Mouse (Mus musculus): ENCODE measurements at regions not wholly inside any gene's neighbourhood (a gene's known extent, or its start where the extent isn't known, plus 50 kb on each side); places are given as distances from the start of the nearest gene placed in this dataset.

DNA sequence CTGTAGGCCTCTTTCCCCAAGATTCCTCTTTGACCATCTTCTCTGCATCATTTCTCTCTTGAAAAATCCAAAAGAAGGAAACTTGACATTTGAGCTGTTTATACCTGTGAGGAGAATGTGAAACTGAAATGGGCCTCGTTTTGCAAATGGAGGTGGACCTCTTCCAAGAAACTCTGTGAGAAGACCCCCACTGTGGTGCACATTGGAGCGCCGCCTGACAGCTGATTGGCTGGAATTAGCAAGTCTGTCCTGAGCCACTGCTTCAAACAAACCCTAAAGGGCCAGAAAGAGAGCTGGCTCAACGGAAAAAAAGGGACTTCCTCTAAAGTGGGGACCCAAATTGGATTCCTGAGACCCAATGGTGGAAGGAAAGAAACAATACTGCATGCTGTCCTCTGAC lies 250.9 kb upstream of the Trpc7 start:
- Histone ChIP-seq H3K27ac (ENCODE audit: insufficient read depth, low read length) (no peak overlapping the region), H3K9ac (ENCODE audit: low read depth, poor library complexity, severe bottlenecking) (no peak overlapping the region), H3K36me3 (ENCODE audit: control insufficient read depth, insufficient read depth, low read length, poor library complexity, severe bottlenecking) (no peaks in the 10 kb centered on the region), H3K4me3 (ENCODE audit: low read depth, low read length) (no peak overlapping the region), H3K4me1 (ENCODE audit: control insufficient read depth, insufficient read depth, low read length) (no peaks in the 10 kb centered on the region), H3K9me3 (replicated peaks; ENCODE audit: control insufficient read depth, insufficient read depth, low read length, poor library complexity, severe bottlenecking) (no peaks in the 10 kb centered on the region), H3K27me3 (ENCODE audit: control insufficient read depth, insufficient read depth, low read length, poor library complexity, severe bottlenecking) (no peaks in the 10 kb centered on the region)
- no peak for TF ChIP-seq POLR2A (IDR thresholded peaks at IDR 0.05; ENCODE audit: insufficient read depth, low read length)
- no peak for TF ChIP-seq CTCF (IDR thresholded peaks at IDR 0.05; ENCODE audit: low read depth, low read length)
- TF ChIP-seq EP300 (IDR thresholded peaks at IDR 0.05; ENCODE audit: insufficient read depth, low read depth, low read length): no peak

DNA sequence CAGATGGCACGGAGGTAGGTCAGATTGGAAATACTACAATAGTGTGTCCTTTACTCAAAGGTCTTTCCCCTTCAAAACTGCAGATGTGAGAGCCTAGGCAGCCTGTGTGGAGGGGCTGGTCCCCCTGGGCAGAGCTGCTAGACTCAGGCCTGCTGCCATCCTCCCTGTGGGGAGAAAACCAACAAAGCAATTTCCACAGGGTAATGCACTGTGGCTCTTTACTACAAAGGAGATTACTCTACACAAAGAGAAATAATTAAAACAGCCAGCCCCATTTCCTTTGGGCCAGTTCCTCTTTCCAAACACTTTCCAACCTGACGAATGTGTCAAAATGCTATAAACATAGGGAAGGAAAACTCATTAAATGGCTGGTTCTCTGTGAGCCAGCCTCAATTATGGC lies 250.0 kb upstream of the Trpc7 start:
- TF ChIP-seq EP300 (IDR thresholded peaks at IDR 0.05; ENCODE audit: insufficient read depth, low read depth, low read length) (no peak), POLR2A (IDR thresholded peaks at IDR 0.05; ENCODE audit: insufficient read depth, low read length) (no peak), CTCF (IDR thresholded peaks at IDR 0.05; ENCODE audit: low read depth, low read length) (no peak)
- no peaks in the 10 kb centered on the region for H3K36me3 ChIP-seq (ENCODE audit: control insufficient read depth, insufficient read depth, low read length, poor library complexity, severe bottlenecking)
- H3K9me3 ChIP-seq (replicated peaks; ENCODE audit: control insufficient read depth, insufficient read depth, low read length, poor library complexity, severe bottlenecking): no peaks in the 10 kb centered on the region
- no peaks in the 10 kb centered on the region for H3K4me1 ChIP-seq (ENCODE audit: control insufficient read depth, insufficient read depth, low read length)
- H3K27me3 ChIP-seq (ENCODE audit: control insufficient read depth, insufficient read depth, low read length, poor library complexity, severe bottlenecking): no peaks in the 10 kb centered on the region
- H3K4me3 ChIP-seq (ENCODE audit: low read depth, low read length): no peak overlapping the region
- H3K9ac ChIP-seq (ENCODE audit: low read depth, poor library complexity, severe bottlenecking): no peak overlapping the region
- H3K27ac ChIP-seq (ENCODE audit: insufficient read depth, low read length): no peak overlapping the region

DNA sequence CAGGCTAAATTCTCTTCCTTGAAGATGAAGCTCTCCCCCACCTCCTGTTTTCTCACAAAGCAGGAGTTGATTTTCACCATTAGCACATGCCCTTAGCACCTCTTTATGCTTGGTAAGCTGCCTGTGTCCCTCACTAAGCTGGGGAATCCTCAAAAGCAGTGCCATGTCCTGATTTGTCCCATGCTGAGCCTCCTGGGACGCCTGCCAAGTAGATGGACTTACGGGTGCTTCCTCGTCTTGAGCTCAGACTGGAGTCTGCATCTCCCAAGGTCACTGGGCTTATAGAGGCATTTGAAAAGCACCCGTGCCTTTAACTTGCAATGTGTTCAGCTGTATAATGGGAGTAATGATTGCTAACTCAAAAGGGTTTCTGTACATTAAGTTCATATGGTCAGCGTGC lies 247.1 kb upstream of the Trpc7 start:
- no peak overlapping the region for H3K9ac ChIP-seq (ENCODE audit: low read depth, poor library complexity, severe bottlenecking)
- no peaks in the 10 kb centered on the region for H3K9me3 ChIP-seq (replicated peaks; ENCODE audit: control insufficient read depth, insufficient read depth, low read length, poor library complexity, severe bottlenecking)
- TF ChIP-seq POLR2A (IDR thresholded peaks at IDR 0.05; ENCODE audit: insufficient read depth, low read length) (no peak), CTCF (IDR thresholded peaks at IDR 0.05; ENCODE audit: low read depth, low read length) (no peak), EP300 (IDR thresholded peaks at IDR 0.05; ENCODE audit: insufficient read depth, low read depth, low read length) (no peak)
- H3K4me1 ChIP-seq (ENCODE audit: control insufficient read depth, insufficient read depth, low read length): no peaks in the 10 kb centered on the region
- H3K4me3 ChIP-seq (ENCODE audit: low read depth, low read length): no peak overlapping the region
- H3K27me3 ChIP-seq (ENCODE audit: control insufficient read depth, insufficient read depth, low read length, poor library complexity, severe bottlenecking): no peaks in the 10 kb centered on the region
- H3K36me3 ChIP-seq (ENCODE audit: control insufficient read depth, insufficient read depth, low read length, poor library complexity, severe bottlenecking): no peaks in the 10 kb centered on the region
- H3K27ac ChIP-seq (ENCODE audit: insufficient read depth, low read length): no peak overlapping the region

DNA sequence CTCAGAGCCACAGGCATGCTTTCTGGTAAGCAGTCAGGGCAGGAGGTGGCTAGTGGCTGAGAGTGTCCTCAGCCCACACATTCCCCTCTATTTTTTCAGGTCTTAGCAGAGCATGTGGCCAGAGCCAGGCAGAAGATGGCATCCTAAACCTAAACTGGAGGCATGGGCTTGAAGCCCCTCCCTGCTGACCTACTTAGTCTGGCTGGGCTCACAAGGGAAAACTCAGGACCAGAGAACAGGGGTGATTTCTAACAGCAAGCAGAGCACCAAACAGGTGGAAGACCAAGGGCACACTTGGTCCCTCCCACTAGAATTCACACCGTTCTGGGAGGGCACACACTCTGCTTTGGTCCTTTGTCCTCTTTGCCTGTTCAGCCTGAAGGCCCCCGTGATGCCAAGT lies 246.6 kb upstream of the Trpc7 start:
- Histone ChIP-seq H3K4me1 (ENCODE audit: control insufficient read depth, insufficient read depth, low read length) (no peaks in the 10 kb centered on the region), H3K9ac (ENCODE audit: low read depth, poor library complexity, severe bottlenecking) (no peak overlapping the region), H3K36me3 (ENCODE audit: control insufficient read depth, insufficient read depth, low read length, poor library complexity, severe bottlenecking) (no peaks in the 10 kb centered on the region), H3K27ac (ENCODE audit: insufficient read depth, low read length) (no peak overlapping the region), H3K4me3 (ENCODE audit: low read depth, low read length) (no peak overlapping the region), H3K27me3 (ENCODE audit: control insufficient read depth, insufficient read depth, low read length, poor library complexity, severe bottlenecking) (no peaks in the 10 kb centered on the region), H3K9me3 (replicated peaks; ENCODE audit: control insufficient read depth, insufficient read depth, low read length, poor library complexity, severe bottlenecking) (no peaks in the 10 kb centered on the region)
- TF ChIP-seq EP300 (IDR thresholded peaks at IDR 0.05; ENCODE audit: insufficient read depth, low read depth, low read length) (no peak), POLR2A (IDR thresholded peaks at IDR 0.05; ENCODE audit: insufficient read depth, low read length) (no peak), CTCF (IDR thresholded peaks at IDR 0.05; ENCODE audit: low read depth, low read length) (no peak)

DNA sequence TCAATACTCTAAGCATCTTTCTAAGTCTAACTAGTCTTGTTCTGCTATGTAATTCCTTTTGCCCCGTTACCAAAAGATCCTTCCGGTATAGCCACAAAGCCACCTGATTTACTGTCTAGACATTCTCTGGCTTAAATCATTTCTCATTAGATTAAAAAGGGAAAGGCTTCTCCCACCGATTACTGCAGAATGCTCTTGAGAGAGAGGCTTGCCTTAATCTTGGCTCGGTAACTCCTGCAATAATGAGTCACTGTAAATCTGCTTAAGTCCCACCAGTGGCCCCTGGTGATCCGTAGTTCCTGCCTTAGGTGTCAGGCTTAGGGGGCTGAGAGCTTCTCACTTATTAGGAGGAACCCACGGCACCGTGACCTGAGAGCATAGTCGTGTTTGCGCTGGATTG lies 220.1 kb upstream of the Trpc7 start:
- Histone ChIP-seq H3K9me3 (replicated peaks; ENCODE audit: control insufficient read depth, insufficient read depth, low read length, poor library complexity, severe bottlenecking) (no peaks in the 10 kb centered on the region; the same call in 1 of the 2 replicates), H3K4me3 (ENCODE audit: low read depth, low read length) (no peak overlapping the region), H3K27me3 (ENCODE audit: control insufficient read depth, insufficient read depth, low read length, poor library complexity, severe bottlenecking) (no peaks in the 10 kb centered on the region), H3K4me1 (ENCODE audit: control insufficient read depth, insufficient read depth, low read length) (no peaks in the 10 kb centered on the region), H3K27ac (ENCODE audit: insufficient read depth, low read length) (no peak overlapping the region), H3K36me3 (ENCODE audit: control insufficient read depth, insufficient read depth, low read length, poor library complexity, severe bottlenecking) (no peaks in the 10 kb centered on the region), H3K9ac (ENCODE audit: low read depth, poor library complexity, severe bottlenecking) (no peak overlapping the region)
- TF ChIP-seq EP300 (IDR thresholded peaks at IDR 0.05; ENCODE audit: insufficient read depth, low read depth, low read length): no peak
- TF ChIP-seq CTCF (IDR thresholded peaks at IDR 0.05; ENCODE audit: low read depth, low read length): no peak
- no peak for TF ChIP-seq POLR2A (IDR thresholded peaks at IDR 0.05; ENCODE audit: insufficient read depth, low read length)

DNA sequence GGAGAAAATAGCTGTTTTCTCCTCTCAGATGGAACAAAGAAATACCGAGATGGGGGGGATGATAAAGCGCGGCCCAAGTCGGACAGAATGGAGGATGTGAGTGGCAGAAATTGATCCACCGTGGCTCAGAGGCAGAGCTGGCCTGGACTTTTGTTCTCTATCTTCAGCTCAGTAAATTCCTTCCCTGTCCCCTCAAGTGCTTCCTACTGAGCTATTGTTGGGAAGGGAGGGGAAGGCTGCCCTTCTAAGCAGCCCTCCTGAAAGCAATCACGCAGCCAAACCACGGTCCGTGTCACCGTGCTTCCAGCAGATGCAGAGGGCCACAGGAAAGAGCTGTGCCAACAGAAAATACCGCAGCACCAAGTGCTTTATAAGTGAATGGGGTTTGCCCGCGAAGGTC lies 212.2 kb upstream of the Trpc7 start:
- TF ChIP-seq EP300 (IDR thresholded peaks at IDR 0.05; ENCODE audit: insufficient read depth, low read depth, low read length) (no peak), CTCF (IDR thresholded peaks at IDR 0.05; ENCODE audit: low read depth, low read length) (no peak), POLR2A (IDR thresholded peaks at IDR 0.05; ENCODE audit: insufficient read depth, low read length) (no peak)
- no peaks in the 10 kb centered on the region for H3K36me3 ChIP-seq (ENCODE audit: control insufficient read depth, insufficient read depth, low read length, poor library complexity, severe bottlenecking)
- no peaks in the 10 kb centered on the region for H3K27me3 ChIP-seq (ENCODE audit: control insufficient read depth, insufficient read depth, low read length, poor library complexity, severe bottlenecking)
- H3K9me3 ChIP-seq (replicated peaks; ENCODE audit: control insufficient read depth, insufficient read depth, low read length, poor library complexity, severe bottlenecking): peaks cover 3% of the 10 kb centered on the region; the same call in 1 of the 2 replicates
- no peak overlapping the region for H3K9ac ChIP-seq (ENCODE audit: low read depth, poor library complexity, severe bottlenecking)
- H3K4me1 ChIP-seq (ENCODE audit: control insufficient read depth, insufficient read depth, low read length): no peaks in the 10 kb centered on the region
- H3K4me3 ChIP-seq (ENCODE audit: low read depth, low read length): no peak overlapping the region
- H3K27ac ChIP-seq (ENCODE audit: insufficient read depth, low read length): no peak overlapping the region
